Mouse (Mus musculus) megakaryocyte-erythroid progenitor cell, adult 5 weeks (primary cell): ENCODE results near the gene Barhl2. TPM values are rescaled to one million over a fixed set of nuclear protein-coding genes. Genes with fewer than 3 reads are reported as not detected.

Source experiments
- polyA plus RNA-seq: library from polyadenylated mRNA; stranded (reverse); fragments of >175 nt; gene quantifications from 2 replicates; pipeline ENCODE4 v1.2.3, GENCODE M21; 2012

The Barhl2 gene
- not detected in 2 replicates for polyA plus RNA-seq

DNA sequence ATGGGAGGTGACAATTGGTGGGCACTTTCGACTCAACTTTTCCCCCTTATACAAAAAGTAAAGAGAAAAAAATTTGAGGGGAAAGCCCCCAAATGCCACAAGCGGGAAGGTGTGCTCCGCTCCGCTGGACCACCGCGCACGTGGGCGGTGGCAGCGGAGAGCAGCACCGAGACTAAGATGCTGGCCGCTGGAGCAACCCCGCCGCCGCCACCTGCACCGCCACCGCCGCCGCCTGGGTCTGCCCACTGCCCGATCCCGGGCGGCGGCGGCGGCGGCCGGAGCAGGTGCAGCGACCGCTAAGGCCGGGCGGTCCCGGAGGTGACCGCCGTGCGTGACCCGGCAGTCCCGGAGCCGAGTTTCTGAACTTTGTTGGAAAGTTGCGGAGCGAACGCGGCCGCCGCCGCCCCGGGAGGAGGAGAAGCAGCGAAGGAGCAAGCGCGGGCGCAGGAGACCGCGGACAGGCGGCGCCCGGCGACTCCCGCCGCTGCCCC is at the start of gene Barhl2:
Barhl2 (minus strand) TSS at position 181 of the 491 bp plus-strand sequence.

Other genes with a start within 250 kb of the Barhl2 start
- gene Gm17304, start 150.9 kb upstream of the Barhl2 start, polyA plus RNA-seq: not detected in 2 replicates
- 14.7 and 16.8 TPM in 2 replicates for gene Zfp644, start 239.1 kb upstream of the Barhl2 start, polyA plus RNA-seq